Comparison of ENCODE assay signal across 12 mouse cellular contexts in genomic region chr4:129926544-129926943, GRCm38 (mm10). TPM values are rescaled to one million over a fixed set of nuclear protein-coding genes. Genes with fewer than 3 reads are reported as not detected.
DNase-seq lines count a peak whose midpoint lies in the region; ATAC-seq and TF ChIP-seq lines count a peak whose summit lies in the region.
"Had no signal": no experiment of that assay in that cellular context is flagged by ENCODE, and none has a peak within 500 bp of the region (broad histone marks: within the 10 kb centered on the region; RNA-seq: fewer than 3 reads in every experiment).

No protein-coding gene starts in this region.

- H3K27ac ChIP-seq in layer of hippocampus, adult 2 months = no peak overlapping the region
- H3K27ac ChIP-seq: liver, embryonic 14.5 days had no signal

- TF ChIP-seq CTCF in layer of hippocampus, adult 2 months (conservative IDR thresholded peaks at IDR 0.05) = no peak

- DNase-seq in adrenal gland, adult 2 months = peak; percentile 70
- no peak for DNase-seq in adrenal gland, adult 8-10 months
- DNase-seq in thymus, postnatal 0 days (ENCODE audit: low spot score) = peak; percentile 38
- DNase-seq in thymus, postnatal 10 days (ENCODE audit: low spot score in 2 of 2) = no peak
- DNase-seq in cerebellum, postnatal 14 days = no peak
- DNase-seq in layer of hippocampus, adult 2 months (ENCODE audit: low spot score in 2 of 2) = no peak
- DNase-seq in kidney, adult 11 months = no peak
- DNase-seq: cerebellum, adult 8-10 months had no signal

- H3K4me3 ChIP-seq in layer of hippocampus, adult 2 months = no peak overlapping the region
- H3K4me3 ChIP-seq: erythroblast, embryonic 14.5 days had no signal

- ATAC-seq in megakaryocyte, adult 5-6 weeks (ENCODE audit: poor library complexity, severe bottlenecking) = peak; percentile 55

RNA-seq across cellular contexts. Expression of gene Spocd1, which starts 2.5 kb away (rescaled TPM):
- total RNA-seq in adrenal gland, adult 2 months (2021) = 1 to 10 TPM in 1 of 2 experiments, under 1 TPM in 1; 0.92 to 1.1 TPM
- polyA plus RNA-seq in adrenal gland, adult 2 months (2012; rRNA removed) = 3.2 and 3.7 TPM in 2 replicates
- 1 to 10 TPM; 1.2 to 2.7 (median 2.1) TPM for total RNA-seq in adrenal gland, adult 8-10 months (2022)
- polyA plus RNA-seq in thymus, postnatal 0 days (2015; fragmentation: Nextera tagmentation; extraction: Ambion mirVana) = 0.05 and 0.06 TPM in 2 replicates
- total RNA-seq in megakaryocyte, adult 5-6 weeks (2015) = 0.18 and 0.36 TPM in 2 replicates
- total RNA-seq in megakaryocyte, adult 5-6 weeks (2017) = 0.08 and 0.44 TPM in 2 replicates
- total RNA-seq in layer of hippocampus, adult 2 months (2021) = 1 to 10 TPM in 1 of 2 experiments, under 1 TPM in 1; 0.42 to 1.0 TPM
- polyA plus RNA-seq: erythroblast, embryonic 14.5 days; hindbrain, embryonic 11.5 days had no signal

RNA-seq across cellular contexts. Expression of gene Adgrb2, which starts 58.1 kb away (rescaled TPM):
- 10 to 100 TPM; 18.7 to 24.9 TPM for total RNA-seq in adrenal gland, adult 2 months (2021)
- polyA plus RNA-seq in adrenal gland, adult 2 months (2012; rRNA removed) = 87.5 and 105 TPM in 2 replicates
- total RNA-seq in adrenal gland, adult 8-10 months (2022) = 10 to 100 TPM; 26.8 to 55.8 (median 42.2) TPM
- polyA plus RNA-seq in thymus, postnatal 0 days (2015; fragmentation: Nextera tagmentation; extraction: Ambion mirVana) = 0.17 and 0.36 TPM in 2 replicates
- total RNA-seq in megakaryocyte, adult 5-6 weeks (2015) = not detected in 2 replicates
- 0.04 and 1.9 TPM in 2 replicates for total RNA-seq in megakaryocyte, adult 5-6 weeks (2017)
- total RNA-seq in layer of hippocampus, adult 2 months (2021) = 100 to 1,000 TPM; 549 to 563 TPM
- polyA plus RNA-seq: erythroblast, embryonic 14.5 days had no signal

Comparison
In these comparisons a context has a peak if more than half of its experiments do, and no peak if none do; other contexts are left out.
1. DNase-seq: peak in adrenal gland, adult 2 months (single experiment) and thymus, postnatal 0 days (single experiment); none in adrenal gland, adult 8-10 months (single experiment), thymus, postnatal 10 days (0 of 2), cerebellum, postnatal 14 days (0 of 2), layer of hippocampus, adult 2 months (0 of 2) and kidney, adult 11 months (single experiment).
2. RNA of gene Adgrb2, which starts 58.1 kb away (total RNA-seq): 549 to 563 TPM in layer of hippocampus, adult 2 months, 26.8 to 55.8 TPM in adrenal gland, adult 8-10 months and 18.7 to 24.9 TPM in adrenal gland, adult 2 months; 0.04 to 1.9 TPM in megakaryocyte, adult 5-6 weeks; every median in the first group is over 4 times any median in the second.